Mouse (Mus musculus): ENCODE data around the gene Ttc22. TPM values are rescaled to one million over a fixed set of nuclear protein-coding genes. Genes with fewer than 3 reads are reported as not detected.

The Ttc22 gene
- polyA plus RNA-seq, 1 experiment: not detected

GRCm38 (mm10) chr4:106624271-106624670 lies 2.0 kb downstream of the Ttc22 start:
- Histone ChIP-seq H3K4me1 (ENCODE audit: control insufficient read depth) (no peaks in the 10 kb centered on the region), H3K36me3 (ENCODE audit: control insufficient read depth) (no peaks in the 10 kb centered on the region), H3K9me3 (ENCODE audit: control insufficient read depth, low read length) (no peaks in the 10 kb centered on the region), H3K27me3 (ENCODE audit: control insufficient read depth) (peaks cover 32% of the 10 kb centered on the region), H3K4me3 (replicated peaks) (no peak overlapping the region)
- TF ChIP-seq TAL1 (IDR thresholded peaks at IDR 0.05; ENCODE audit: low read length) (no peak), GATA1 (IDR thresholded peaks at IDR 0.05; ENCODE audit: low read length) (no peak)

- H3K9me3 ChIP-seq (ENCODE audit: control insufficient read depth, low read length): no peaks in the 10 kb centered on the region
- H3K36me3 ChIP-seq (ENCODE audit: control insufficient read depth): no peaks in the 10 kb centered on the region
- H3K27me3 ChIP-seq (ENCODE audit: control insufficient read depth): peaks cover 20% of the 10 kb centered on the region
- H3K4me3 ChIP-seq (replicated peaks): no peak overlapping the region
- no peaks in the 10 kb centered on the region for H3K4me1 ChIP-seq (ENCODE audit: control insufficient read depth)
- no peak for TF ChIP-seq GATA1 (IDR thresholded peaks at IDR 0.05; ENCODE audit: low read length)
- TF ChIP-seq TAL1 (IDR thresholded peaks at IDR 0.05; ENCODE audit: low read length): no peak
Observed at GRCm38 (mm10) chr4:106627809-106628208, 5.6 kb downstream of the Ttc22 start.

GRCm38 (mm10) chr4:106628650-106629360 lies 6.6 kb downstream of the Ttc22 start:
- H3K27me3 ChIP-seq (ENCODE audit: control insufficient read depth): peaks cover 13% of the 10 kb centered on the region

GRCm38 (mm10) chr4:106629374-106629773 lies 7.1 kb downstream of the Ttc22 start:
- Histone ChIP-seq H3K4me1 (ENCODE audit: control insufficient read depth) (no peaks in the 10 kb centered on the region), H3K9me3 (ENCODE audit: control insufficient read depth, low read length) (no peaks in the 10 kb centered on the region), H3K4me3 (replicated peaks) (no peak overlapping the region), H3K36me3 (ENCODE audit: control insufficient read depth) (no peaks in the 10 kb centered on the region), H3K27me3 (ENCODE audit: control insufficient read depth) (peaks cover 9% of the 10 kb centered on the region)
- TF ChIP-seq GATA1 (IDR thresholded peaks at IDR 0.05; ENCODE audit: low read length) (no peak), TAL1 (IDR thresholded peaks at IDR 0.05; ENCODE audit: low read length) (no peak)

More at GRCm38 (mm10) chr4:106628650-106629360, 6.6 kb downstream of the Ttc22 start:
- no peaks in the 10 kb centered on the region for H3K4me1 ChIP-seq (ENCODE audit: control insufficient read depth)
- no peaks in the 10 kb centered on the region for H3K9me3 ChIP-seq (ENCODE audit: control insufficient read depth, low read length)
- TF ChIP-seq TAL1 (IDR thresholded peaks at IDR 0.05; ENCODE audit: low read length): no peak
- no peak for TF ChIP-seq GATA1 (IDR thresholded peaks at IDR 0.05; ENCODE audit: low read length)
- H3K4me3 ChIP-seq (replicated peaks): no peak overlapping the region
- H3K36me3 ChIP-seq (ENCODE audit: control insufficient read depth): no peaks in the 10 kb centered on the region

GRCm38 (mm10) chr4:106630333-106631220 lies 8.3 kb downstream of the Ttc22 start:
- Histone ChIP-seq H3K4me3 (replicated peaks) (no peak overlapping the region), H3K9me3 (ENCODE audit: control insufficient read depth, low read length) (no peaks in the 10 kb centered on the region), H3K4me1 (ENCODE audit: control insufficient read depth) (no peaks in the 10 kb centered on the region), H3K36me3 (ENCODE audit: control insufficient read depth) (no peaks in the 10 kb centered on the region), H3K27me3 (ENCODE audit: control insufficient read depth) (peaks cover 6% of the 10 kb centered on the region; the same call in 1 of the 2 replicates)
- TF ChIP-seq TAL1 (IDR thresholded peaks at IDR 0.05; ENCODE audit: low read length) (no peak), GATA1 (IDR thresholded peaks at IDR 0.05; ENCODE audit: low read length) (no peak)

- TF ChIP-seq TAL1 (IDR thresholded peaks at IDR 0.05; ENCODE audit: low read length) (no peak), GATA1 (IDR thresholded peaks at IDR 0.05; ENCODE audit: low read length) (no peak)
Observed at GRCm38 (mm10) chr4:106632313-106632712, 10.1 kb downstream of the Ttc22 start.

GRCm38 (mm10) chr4:106633281-106634085 lies 11.3 kb downstream of the Ttc22 start:
- H3K36me3 ChIP-seq (ENCODE audit: control insufficient read depth): no peaks in the 10 kb centered on the region
- no peak overlapping the region for H3K4me3 ChIP-seq (replicated peaks)
- peaks cover 10% of the 10 kb centered on the region; the same call in 1 of the 2 replicates for H3K27me3 ChIP-seq (ENCODE audit: control insufficient read depth)
- H3K4me1 ChIP-seq (ENCODE audit: control insufficient read depth): no peaks in the 10 kb centered on the region
- TF ChIP-seq TAL1 (IDR thresholded peaks at IDR 0.05; ENCODE audit: low read length) (no peak), GATA1 (IDR thresholded peaks at IDR 0.05; ENCODE audit: low read length) (no peak)
- no peaks in the 10 kb centered on the region for H3K9me3 ChIP-seq (ENCODE audit: control insufficient read depth, low read length)

More at GRCm38 (mm10) chr4:106632313-106632712, 10.1 kb downstream of the Ttc22 start:
- H3K36me3 ChIP-seq (ENCODE audit: control insufficient read depth): no peaks in the 10 kb centered on the region
- no peak overlapping the region for H3K4me3 ChIP-seq (replicated peaks)
- no peaks in the 10 kb centered on the region for H3K4me1 ChIP-seq (ENCODE audit: control insufficient read depth)
- H3K27me3 ChIP-seq (ENCODE audit: control insufficient read depth): peaks cover 10% of the 10 kb centered on the region; the same call in 1 of the 2 replicates
- no peaks in the 10 kb centered on the region for H3K9me3 ChIP-seq (ENCODE audit: control insufficient read depth, low read length)

GRCm38 (mm10) chr4:106634086-106634479 lies 11.9 kb downstream of the Ttc22 start:
- peaks cover 13% of the 10 kb centered on the region; the same call in 1 of the 2 replicates for H3K27me3 ChIP-seq (ENCODE audit: control insufficient read depth)
- no peak for TF ChIP-seq TAL1 (IDR thresholded peaks at IDR 0.05; ENCODE audit: low read length)
- H3K4me1 ChIP-seq (ENCODE audit: control insufficient read depth): no peaks in the 10 kb centered on the region

More at GRCm38 (mm10) chr4:106634086-106634479, 11.9 kb downstream of the Ttc22 start:
- Histone ChIP-seq H3K9me3 (ENCODE audit: control insufficient read depth, low read length) (peaks cover 3% of the 10 kb centered on the region; the same call in 1 of the 2 replicates), H3K36me3 (ENCODE audit: control insufficient read depth) (no peaks in the 10 kb centered on the region), H3K4me3 (replicated peaks) (no peak overlapping the region)
